Mouse (Mus musculus): Measurements from ENCODE around the gene Olfr177.

Olfr177 gene

GRCm38 (mm10) chr16:58874668-58875067 lies at the start of gene Olfr177:
Gene Olfr177 (minus strand): TSS chr16:58874768.
- no peak for DNase-seq (ENCODE audit: low spot score)

DNA sequence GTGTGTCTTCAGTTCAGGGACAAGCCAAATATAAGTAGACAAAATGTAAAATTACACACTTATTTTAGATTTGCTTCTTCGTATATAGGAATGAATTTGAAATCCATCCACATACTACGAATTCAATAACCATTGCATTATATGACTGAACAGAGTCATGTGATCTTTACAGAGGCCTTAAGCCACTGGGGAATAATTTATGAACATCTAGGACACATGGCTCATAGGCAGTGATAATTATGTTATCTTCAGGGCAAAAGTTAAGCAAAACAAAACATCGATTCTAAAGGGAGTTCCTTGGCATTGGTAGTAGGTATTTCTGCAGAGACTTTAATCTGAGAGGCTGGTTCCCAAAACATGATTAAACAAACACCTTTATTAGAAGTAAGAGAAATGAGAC lies 17.4 kb upstream of the Olfr177 start, which contains the start of gene Olfr178:
Gene Olfr178, minus strand, starts transcription at position 101 of the 400 bp plus-strand sequence.
- no peak for DNase-seq (ENCODE audit: low spot score)

DNA sequence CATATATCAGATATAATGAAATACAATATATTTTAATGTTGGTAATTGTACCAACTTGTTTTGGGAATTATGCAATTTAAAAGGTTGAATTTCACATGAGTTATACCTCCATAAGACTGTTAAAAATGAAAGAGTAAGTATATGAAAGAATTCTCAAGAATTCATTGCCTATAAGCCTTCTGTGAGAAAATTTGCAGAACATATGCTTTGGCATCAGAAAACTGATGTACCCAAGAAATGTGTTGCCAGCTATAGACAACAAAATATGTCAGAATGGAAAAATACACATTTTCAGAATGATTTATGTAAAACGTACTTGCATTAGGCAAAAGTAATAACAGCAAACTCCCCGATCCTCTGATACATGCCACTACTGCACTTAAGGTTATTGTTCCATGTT lies 9.8 kb upstream of the Olfr177 start:
- no peak for DNase-seq (ENCODE audit: low spot score)

- no peak for DNase-seq (ENCODE audit: low spot score)
These were observed 13.1 kb downstream of the Olfr177 start for GRCm38 (mm10) chr16:58861479-58861878.

GRCm38 (mm10) chr16:58860032-58860737 lies 14.4 kb downstream of the Olfr177 start:
- DNase-seq (ENCODE audit: low spot score): no peak

DNA sequence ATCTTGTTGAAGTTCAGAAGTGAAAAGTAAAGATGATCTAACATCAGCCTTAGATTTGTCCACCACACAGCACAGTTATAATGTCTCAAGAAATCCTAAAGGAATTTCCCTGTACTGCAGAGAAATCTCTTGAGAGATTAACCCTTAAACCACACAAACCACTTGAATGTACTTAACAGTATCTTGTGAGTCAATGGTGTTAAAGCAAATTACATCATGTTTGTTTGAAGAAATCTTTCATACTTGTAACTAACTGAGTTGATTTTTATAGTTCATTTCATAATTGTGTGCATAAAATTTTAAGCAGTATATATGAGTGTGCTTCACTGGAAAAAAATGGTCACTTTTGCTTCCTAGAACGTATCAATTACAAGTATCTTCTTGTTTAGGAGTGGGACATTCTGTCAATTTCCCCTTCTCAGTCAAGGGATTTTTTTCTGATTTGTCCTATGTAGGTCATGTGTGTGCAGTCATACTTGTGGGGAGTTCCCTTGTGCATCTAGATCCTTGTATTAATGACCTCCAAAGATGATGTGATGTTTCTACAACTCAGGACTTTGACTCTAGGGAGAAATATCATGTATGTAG lies 47.7 kb downstream of the Olfr177 start, which contains the start of gene Olfr175-ps1:
Gene Olfr175-ps1, minus strand, starts transcription at position 51 of the 588 bp plus-strand sequence.
- no peak for DNase-seq (ENCODE audit: low spot score)

All from ovary, adult 18-20 months (tissue).